Mouse (Mus musculus) thymus, postnatal 10 days (tissue): ENCODE data around the gene Trim52.
"Not testable (repeated sequence)": the region's sequence is repeated elsewhere in the genome, so short reads cannot be mapped to it uniquely, and the experiment has no call there.

Experiments
- DNase-seq, 2 experiments: peaks; one replicate each; pipeline ENCODE4 v3.0.0; 2021; ENCODE audit warnings: low spot score in 2 of 2

The Trim52 gene

DNA sequence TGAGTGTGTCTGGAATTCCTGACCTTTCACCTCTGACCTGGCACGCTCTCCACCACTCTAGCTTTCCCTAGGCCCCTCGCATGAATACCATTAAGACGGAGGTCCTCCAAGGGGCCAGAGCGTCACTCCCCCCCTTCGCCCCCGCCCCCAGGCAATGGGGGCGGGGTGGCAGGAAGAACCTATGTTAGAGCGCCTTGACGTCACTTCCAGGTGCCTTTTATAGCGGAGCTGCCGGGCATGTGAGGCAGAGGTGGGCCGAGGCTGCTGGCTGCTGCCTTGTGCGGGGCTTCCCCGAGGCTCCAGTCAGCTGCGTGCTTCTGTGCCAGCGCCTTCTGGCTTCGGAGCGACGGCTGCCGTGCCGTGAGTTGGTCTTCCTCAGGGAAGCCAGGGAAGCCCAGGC, at the start of gene Trim52:
Gene Trim52 (plus strand): TSS at position 219 of the 400 bp plus-strand sequence.
- DNase-seq: no peak

DNA sequence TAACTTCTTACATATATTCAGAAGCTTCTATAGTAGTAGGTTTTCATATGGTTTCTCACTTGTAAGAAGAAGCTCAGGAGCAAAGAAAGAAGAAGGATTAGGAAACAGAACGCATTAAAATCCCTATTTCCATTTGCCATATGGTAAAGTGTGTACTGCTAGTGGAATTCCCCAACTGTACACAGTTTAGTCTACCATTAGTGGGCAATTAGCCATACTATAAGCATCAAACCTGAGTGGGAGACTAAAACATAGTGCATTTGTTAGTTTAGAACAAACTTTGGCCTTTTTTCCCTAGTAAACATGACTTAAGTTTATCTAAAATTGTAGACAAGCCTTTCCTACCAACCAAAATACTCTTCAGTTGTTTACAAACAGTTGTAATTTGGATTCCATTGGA, 33.4 kb upstream of the Trim52 start:
- DNase-seq: no peak

DNA sequence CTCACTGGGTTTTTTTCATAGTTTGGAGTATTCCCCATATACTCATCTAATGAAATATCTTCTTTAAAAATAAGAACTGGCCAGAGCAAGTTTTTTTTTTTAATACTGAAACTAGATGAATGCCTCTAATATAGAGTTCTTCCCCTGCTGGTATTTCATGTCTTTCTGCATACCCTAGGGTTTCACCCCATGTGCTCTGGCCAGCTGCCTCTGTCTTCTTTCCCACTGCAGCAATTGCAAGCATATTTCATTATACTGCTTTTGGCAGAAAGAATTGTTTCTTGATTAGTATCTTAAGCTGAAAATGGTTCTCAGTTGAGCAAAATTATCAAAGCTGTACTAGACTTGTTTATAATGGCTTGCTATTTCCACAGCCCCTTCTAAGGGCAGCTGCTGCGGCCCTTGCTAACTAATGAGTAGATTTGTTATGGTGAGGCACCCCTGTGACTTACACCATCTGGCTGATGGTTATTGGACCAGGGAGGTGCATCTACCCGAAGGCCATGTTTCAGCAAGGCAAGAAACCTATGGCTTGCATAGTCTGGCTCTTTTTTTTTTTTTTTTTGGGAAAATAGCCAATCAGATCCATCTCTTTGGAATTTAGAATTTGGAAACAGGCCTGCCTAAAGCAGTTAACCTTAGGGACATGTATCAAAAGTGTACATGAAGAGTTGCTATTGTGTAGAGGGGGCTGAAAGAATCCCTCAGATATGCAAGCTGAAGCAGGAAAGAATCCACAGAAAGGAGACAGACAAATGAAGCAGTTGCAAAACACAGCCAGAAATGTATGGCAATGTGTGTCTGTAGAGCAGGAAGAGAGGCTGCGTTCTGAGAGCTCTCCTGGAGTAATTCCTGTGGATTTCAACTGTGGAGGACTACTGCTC, 30.6 kb upstream of the Trim52 start:
- DNase-seq: no peak

DNA sequence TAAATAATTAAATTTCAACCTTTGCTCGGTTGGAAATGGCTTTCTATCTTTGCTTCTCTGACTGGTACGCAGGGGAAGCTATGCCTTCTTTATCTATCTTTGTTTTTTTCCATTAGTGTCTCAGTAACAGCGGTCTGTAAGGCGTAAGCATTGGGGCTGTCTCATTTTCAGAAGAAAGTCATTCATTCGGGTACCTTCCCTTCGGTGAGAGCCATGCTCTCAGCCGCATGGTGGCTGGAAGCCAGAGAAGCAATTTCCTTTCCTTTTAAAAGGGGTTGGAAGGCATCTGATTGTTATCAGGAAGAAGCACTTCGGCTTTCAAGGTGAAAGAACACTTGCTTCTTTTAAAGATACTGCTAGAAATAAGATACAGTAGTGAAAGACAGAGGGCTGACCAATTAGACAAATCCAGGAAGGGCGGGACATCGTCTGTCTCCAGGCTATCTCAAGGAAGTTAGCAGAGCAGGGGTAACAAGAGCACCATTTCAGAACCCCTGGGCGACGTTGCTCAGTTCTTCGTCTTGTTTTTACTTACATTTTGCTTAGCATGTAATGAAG, 17.4 kb upstream of the Trim52 start:
- DNase-seq: no peak

DNA sequence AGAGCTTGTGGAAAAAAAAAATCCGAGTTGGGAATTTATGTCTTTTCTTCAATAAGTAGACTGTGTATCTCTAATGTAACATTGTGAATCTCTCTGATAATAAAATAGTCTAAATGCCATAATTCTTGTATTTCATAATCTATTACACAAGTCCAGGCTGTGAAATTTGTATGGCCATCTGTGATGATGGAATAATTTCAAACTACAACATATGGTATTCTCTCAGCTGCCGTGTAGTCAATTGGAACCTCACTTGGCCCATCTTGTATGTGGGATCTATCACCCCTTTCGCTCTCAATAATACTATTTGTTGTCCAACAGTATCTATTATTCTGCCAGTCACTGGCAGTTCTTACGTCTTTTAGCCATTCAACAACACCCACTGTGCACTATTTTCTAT, 9.2 kb upstream of the Trim52 start:
- DNase-seq: no peak

DNA sequence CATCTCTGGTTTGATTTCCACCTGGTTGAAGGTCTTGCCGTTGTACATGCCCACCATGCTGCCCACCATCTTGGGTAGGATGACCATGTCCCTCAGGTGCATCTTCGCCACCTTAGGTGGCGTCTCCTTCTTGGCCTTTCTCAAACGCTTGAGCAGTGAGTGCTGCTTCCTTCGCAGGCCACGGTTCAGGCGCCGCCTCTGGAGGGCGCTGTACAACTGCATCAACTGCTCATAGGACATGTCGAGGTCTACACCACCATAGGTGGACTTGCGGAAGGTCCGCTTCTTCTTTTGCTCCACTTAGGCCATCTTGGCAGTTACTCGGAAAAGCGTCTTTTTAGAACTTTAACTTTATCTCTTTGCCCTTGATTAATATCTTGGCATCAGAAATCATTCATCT, 5.1 kb upstream of the Trim52 start:
- no peak for DNase-seq

DNA sequence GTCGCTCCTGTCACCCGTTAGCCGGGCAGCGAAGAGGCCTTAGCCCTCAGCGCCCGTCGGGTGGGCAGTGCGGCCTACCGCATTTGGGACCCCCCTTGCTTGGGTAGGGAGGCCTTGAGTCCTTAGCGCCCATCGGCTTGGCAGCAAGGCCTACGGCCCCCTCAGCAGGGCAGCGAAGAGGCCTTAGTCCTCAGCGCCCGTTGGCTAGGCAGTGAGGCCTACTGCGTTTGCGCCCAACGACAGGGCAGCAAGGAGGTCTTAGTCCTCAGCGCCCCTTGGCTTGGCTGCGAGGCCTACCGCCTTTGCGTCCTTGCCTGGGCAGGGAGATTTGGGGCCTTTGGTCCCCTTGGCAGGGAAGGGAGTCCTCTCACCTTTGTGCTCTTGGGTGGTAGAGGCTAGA, 427 bp downstream of the Trim52 start:
- no peak for DNase-seq

DNA sequence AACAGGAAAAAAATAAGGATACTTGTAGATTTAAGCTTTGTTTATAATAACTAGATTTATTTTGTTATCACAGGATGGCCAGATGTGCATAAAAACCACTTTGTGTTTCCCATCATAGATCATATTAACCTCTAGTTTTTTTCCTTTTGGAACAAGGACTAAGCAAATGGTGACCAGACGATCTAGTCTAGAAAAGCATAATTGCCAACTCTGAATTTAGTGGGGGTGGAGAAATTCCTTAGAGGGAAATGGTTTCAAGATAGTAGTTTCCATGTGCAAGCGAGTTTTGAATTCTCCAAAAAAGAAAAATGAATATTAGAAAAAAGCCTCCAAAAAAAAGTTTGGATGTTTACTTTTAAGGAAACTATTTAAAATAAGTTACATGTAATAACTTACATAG, 13.4 kb downstream of the Trim52 start:
- DNase-seq: no peak

DNA sequence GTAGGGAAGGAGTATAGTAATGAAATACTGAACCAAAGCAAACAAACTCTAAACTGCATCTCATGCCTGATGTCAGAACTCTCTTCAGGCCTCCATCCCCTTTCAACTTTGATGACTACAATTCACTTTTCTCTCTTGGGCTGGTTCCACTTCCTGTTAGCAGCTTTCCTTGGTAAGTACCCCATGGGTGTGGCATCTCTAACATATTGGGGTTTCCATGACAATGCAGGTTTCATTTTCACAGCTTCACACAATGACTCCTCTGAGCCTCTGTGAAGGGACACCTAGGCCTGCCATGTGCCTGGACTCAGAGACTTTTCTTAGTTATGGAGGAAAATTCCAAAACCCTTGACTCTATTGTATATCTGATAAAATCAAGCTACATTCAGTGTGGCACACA, 30.3 kb downstream of the Trim52 start:
- DNase-seq: no peak

DNA sequence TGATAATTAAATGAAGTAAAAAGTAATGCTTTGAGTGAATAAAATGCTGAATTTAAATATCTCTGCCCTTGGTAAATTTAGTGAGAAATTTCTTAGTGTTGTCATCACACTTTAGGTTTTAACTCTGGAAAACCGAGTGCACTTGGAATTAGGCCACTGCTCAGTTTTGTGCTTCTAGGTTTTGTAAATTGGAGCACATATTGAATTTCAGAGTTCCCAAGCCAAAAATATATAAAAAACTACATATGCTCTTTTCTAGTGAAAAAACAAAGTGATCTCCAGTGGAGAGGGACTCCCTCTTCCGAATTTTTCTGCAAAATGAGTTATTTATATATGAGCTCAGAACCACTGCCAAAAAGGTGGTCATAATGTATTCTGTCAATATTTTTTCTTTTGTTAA, 45.2 kb downstream of the Trim52 start:
- DNase-seq: no peak

DNA sequence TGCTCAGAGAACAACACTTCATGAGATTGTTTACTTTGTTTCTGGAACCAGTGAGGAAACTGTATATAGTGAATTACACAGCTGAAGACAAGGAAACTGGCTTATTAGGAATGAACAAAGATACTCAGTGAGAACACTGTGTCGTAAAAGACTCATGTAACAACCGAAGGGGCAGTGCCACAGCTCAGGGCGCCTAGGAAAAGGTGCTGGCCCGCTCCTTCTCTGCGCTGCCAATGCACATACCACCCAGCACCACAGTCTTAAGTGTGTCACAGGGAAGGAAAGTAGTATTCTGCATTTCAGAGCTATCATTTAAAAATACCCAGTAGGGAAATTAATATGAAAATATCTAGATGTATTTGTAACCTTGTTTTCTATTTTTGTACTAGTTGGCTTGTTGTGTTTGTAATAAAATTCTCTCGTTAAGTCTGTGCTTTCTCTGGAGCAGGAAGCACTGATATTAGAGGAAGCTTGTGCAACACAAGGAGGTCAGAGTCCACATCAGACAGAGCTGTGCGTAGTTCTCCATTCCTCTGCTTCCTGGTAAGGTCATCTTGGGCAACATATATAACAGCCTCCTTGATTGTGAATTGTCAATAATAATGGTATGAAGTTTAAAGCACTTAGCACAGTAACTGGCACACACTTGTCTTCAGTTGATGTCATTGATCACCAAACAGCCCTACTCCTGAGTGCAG, 49.0 kb downstream of the Trim52 start:
- no peak for DNase-seq

DNA sequence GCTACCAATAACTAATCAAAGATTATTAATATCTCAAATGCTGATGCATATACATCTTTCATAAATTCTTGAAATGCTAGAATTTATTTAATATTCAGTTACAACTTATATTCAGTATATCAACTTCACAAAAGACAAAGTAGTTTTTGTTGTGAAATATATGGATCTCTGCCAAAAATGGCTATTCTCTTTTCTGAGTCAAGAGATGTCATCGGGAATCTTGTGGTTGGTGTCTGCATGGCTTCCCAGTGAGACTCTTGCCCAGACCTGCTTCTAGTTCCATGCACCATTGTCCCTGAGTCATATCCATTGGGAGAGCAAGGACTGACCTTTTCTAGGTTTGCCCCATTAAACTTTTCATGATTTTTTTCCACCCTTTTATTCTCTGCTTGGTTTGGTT, 50.5 kb downstream of the Trim52 start:
- no peak for DNase-seq

DNA sequence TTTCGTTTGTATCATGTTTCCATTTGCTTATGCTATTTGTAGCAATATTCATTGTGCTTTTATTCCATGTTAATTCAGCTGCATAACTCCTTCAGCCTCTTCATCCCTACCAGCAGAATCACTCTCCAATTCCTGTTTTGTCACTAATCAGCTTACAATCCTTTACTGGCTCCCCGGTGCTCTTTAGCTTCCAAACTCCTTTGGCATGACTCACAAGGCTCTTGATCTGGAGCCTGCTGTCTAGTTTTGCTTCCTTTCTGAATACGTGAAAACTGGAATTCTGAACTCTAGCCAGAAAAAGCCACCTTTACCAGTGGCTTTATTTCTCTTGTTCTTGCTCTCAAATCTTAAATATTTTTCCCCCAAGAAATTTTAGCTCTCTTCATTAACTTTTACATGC, 56.3 kb downstream of the Trim52 start:
- DNase-seq: no peak

DNA sequence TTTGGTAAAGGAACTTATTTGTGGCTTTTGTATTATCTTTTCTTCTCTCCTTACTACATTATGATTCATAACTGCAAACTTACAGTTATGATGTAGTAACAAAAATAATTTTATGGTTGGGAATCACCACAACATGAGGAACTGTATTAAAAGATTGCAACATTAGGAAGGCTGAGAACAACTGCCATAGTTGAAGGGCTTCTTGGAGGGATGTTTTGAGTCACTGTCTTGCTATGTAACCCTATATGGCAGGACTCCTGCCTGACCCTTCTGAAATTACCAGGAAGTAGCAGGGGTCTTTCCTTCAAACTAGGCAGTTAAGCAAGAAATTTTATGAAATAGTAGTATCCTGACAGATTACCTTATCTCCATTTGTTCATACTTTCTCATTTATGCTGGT, 57.2 kb downstream of the Trim52 start:
- DNase-seq: no peak

DNA sequence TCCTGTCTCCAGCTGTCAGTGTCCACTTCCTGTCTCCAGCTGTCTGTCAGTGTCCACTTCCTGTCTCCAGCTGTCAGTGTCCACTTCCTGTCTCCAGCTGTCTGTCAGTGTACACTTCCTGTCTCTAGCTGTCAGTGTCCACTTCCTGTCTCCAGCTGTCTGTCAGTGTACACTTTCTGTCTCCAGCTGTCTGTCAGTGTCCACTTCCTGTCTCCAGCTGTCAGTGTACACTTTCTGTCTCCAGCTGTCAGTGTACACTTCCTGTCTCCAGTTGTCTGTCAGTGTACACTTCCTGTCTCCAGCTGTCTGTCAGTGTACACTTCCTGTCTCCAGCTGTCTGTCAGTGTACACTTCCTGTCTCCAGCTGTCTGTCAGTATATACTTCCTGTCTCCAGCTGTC, 57.9 kb downstream of the Trim52 start:
- not testable (repeated sequence) for DNase-seq

DNA sequence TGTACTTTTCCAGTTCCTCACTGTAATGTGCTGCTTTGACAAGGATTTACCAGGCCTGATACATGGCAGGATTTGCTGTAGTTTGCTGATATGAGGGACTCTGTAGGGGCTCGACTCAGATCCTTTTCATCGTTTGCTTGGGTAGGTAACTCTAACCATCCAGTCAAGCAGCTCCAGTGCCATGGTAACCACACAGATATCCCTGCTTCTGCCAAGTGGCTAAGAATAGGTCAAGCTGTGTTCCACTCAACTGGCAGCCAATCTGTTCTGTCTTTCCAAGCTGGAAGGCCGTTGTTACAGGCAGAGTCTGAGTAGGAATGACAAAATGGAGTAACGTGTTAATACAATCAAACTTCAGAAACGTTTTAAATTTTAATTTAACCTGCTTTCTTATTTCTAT, 70.9 kb downstream of the Trim52 start:
- DNase-seq: no peak

DNA sequence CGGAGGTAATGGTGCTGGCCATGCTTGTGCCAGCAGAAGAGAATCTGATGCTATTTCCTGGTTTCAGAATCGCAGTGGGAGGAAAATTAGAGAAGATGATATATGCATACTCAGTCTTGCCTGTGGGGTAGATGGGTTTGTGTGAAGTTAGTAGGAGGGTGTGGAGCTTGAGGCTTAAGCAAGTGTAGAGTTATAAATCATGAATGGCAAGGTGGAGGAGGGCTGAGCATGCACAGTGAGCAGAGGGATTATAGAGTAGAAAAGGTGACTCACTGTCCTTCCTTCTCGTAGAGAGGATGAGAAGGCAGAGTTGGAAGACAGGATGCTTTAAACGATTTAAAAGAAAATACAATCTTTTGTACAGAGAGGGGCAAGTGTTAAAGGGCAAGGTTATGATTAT, 72.2 kb downstream of the Trim52 start:
- DNase-seq: no peak

DNA sequence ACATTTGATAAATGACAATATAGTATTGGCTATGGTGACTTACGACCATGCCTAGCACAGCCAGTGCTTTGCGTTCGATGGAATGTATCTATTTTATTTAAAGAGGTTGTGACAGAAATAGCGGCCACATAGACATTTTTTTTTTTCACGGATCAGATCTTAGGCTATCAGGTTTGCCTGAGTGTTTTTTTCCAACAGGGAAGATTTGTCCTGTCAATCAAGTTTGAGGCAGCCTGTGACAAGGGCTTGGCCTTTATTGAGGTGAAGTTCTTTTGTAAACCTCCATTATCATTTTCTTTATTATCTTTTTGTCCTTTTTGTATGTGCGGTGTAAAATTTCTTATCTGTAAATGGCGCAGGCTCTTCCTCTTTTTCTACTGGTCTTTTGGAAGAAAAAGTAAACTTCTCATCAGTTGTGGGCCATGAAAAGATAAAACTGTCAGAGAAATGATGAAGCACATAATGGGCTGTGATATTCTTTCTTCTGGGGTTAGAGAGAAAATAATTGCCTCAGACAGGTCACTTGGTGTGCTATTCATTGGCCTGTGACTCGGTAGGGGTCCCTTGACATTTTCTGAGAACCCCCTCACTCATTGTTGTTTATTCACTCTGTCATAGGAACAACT, 73.2 kb downstream of the Trim52 start:
- no peak for DNase-seq

DNA sequence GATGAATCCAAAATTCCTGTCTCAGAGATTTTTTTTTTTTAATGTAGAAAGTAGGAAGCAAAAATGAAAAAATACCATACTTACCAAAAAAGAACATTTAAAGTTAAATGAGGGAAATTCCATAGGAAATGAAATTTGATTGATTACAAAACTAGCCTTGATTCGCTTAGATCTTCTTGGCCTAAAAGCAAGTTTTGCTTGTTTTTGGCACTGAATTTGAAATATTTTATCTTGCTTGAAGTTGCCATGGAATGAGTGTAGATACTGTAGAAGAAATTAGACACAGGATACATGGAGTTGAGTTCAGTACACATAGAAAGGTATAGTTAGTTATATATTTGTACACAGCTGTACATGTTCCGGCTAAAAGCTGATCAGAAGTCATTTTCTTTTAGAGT, 73.7 kb downstream of the Trim52 start:
- DNase-seq: no peak

DNA sequence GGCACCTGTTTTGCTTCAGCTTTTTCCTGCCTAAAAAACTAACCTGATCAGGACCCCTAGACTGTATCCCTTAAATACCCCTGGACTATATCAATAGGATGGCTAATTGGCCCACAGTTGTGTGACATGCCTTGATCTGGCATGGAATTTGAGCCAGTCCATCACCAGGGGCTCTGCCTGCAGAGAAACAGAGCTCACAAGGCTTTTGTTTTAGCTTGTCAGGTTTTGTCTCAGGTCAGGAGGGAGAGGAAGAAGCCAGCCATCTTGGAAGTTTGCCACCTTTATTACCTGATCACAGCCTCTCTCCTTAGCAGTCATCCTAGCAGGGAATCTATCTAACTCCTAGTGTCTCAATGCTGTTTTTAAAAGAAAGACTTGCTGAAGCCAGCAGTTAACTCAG, 74.6 kb downstream of the Trim52 start:
- DNase-seq: no peak

DNA sequence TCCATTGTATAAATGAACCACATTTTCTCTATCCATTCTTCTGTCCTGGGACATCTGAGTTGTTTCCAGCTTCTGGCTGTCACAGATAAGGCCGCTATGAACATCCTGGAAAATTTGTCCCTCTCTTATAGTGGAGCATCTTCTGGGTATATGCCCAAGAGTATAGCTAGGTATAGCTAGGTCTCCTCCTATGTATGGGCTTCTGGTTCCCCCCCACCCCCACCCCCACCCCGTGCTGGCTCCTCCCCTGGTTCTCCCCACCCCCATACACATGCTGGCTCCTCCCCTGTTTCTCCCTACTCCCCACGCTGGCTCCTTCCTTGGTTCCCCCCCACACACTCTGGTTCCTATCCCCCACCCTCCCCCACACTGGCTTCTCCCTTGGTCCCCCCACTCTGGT, 78.0 kb downstream of the Trim52 start:
- DNase-seq: no peak
